Comparison of ENCODE assay signal across 20 mouse cellular contexts in the genomic region with DNA sequence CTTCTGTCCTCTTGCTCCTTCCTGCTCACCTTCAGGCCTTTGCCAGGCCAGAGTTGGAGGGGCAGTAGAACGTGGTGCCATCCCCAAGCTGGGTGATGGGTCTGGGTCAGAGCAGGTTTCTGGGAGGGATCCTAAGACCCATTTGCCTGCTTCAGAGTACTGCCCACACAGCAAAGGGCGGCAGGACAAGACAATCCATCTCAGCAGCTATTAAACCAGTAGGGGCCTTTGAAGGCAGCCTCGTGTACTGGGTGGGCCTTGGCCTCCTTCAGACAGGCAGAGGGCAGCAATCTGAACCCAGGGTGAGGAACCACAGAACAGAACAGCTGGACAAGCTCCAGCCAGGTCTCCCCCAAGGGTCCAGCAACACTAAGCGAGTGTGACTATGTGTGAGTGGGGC. TPM values are rescaled to one million over a fixed set of nuclear protein-coding genes. Genes with fewer than 3 reads are reported as not detected.
"Had no signal": no experiment of that assay in that cellular context is flagged by ENCODE, and none has a peak within 500 bp of the region (broad histone marks: within the 10 kb centered on the region; RNA-seq: fewer than 3 reads in every experiment).

No protein-coding gene starts in this region.

- H3K4me3 ChIP-seq: limb, embryonic 13.5 days; lung, embryonic 15.5 days; megakaryocyte, embryonic 14.5 days; midbrain, embryonic 15.5 days; neural tube, embryonic 13.5 days had no signal

- DNase-seq: layer of hippocampus, adult 9-11 months; lung, postnatal 14 days; retina, postnatal 1 day; right cerebral cortex, postnatal 4 days; spleen, adult 18-20 months; thymus, adult 18-20 months; thymus, postnatal 14 days had no signal

- H3K9ac ChIP-seq: limb, embryonic 13.5 days; liver, embryonic 14.5 days; lung, embryonic 15.5 days; midbrain, embryonic 15.5 days; neural tube, embryonic 13.5 days had no signal

- H3K9me3 ChIP-seq: limb, embryonic 13.5 days; lung, embryonic 15.5 days; megakaryocyte, embryonic 14.5 days; midbrain, embryonic 15.5 days; neural tube, embryonic 13.5 days had no signal

- H3K4me2 ChIP-seq: limb, embryonic 13.5 days; lung, embryonic 15.5 days; midbrain, embryonic 11.5 days; midbrain, embryonic 15.5 days; neural tube, embryonic 13.5 days had no signal

- ATAC-seq: midbrain, embryonic 15.5 days had no signal

- H3K27ac ChIP-seq: limb, embryonic 13.5 days; lung, embryonic 15.5 days; macrophage; midbrain, embryonic 15.5 days; neural tube, embryonic 13.5 days had no signal

RNA-seq across cellular contexts. Expression of a gene that starts 2.5 kb away (rescaled TPM):
- polyA plus RNA-seq: macrophage had no signal

RNA-seq across cellular contexts. Expression of a gene that starts 6.4 kb away (rescaled TPM):
- total RNA-seq: layer of hippocampus, postnatal 36 days had no signal
- polyA plus RNA-seq: large intestine, adult 2 months; limb, embryonic 13.5 days; stomach, embryonic 14.5 days had no signal

RNA-seq across cellular contexts. Expression of a gene that starts 58.6 kb away (rescaled TPM):
- total RNA-seq: layer of hippocampus, postnatal 36 days; left cerebral cortex, postnatal 10 days; left cerebral cortex, postnatal 4 days had no signal
- polyA plus RNA-seq: midbrain, embryonic 11.5 days; midbrain, embryonic 15.5 days; neural tube, embryonic 13.5 days had no signal
